Mouse (Mus musculus): ENCODE data around the gene Stard3.

Gene Stard3

GRCm38 (mm10) chr11:98329081-98329959 is 28.8 kb upstream of the Stard3 start, which contains the start of gene Neurod2:
Neurod2 (minus strand) TSS chr11:98329648.
- peak; percentile 98 for DNase-seq

DNA sequence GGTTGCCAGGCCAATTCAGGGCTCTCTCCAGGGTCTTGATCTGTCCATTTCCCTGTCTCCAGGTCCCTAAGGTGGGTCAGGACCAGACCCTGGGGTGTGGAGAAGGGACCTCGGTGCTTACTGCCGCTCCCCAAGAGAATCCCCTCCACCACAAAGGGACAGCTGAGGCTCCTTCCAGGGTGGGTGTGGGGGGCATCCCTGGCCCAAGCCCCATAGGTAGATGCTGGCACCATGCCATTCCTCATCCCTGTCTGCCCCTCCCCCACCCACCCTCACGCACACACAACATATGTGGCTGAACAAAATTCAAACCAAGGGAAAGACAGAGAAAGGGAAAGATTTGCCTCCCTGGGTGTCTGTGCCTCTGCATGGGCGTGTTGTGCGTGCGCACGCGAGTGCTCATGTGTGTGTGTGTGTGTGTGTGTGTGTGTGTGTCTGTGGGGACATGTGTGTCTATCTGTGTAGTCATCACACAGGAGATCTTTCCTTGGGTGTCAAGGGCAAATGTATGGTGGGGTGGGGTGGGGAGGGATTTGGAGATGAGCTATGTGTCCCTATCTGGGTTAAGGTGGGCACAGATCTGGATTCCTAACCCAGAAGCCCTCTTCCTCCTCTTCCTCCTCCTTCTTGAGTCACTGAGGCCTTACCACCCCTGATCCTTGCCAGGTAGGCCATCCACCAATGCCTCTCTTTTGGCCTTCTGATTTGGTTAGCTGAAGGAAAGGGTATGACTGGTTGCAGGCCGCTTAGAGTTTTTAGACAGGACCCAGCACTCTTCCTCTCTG is 28.0 kb upstream of the Stard3 start:
- DNase-seq, result peak; percentile 77 to 83

- peak; percentile 9 to 30 for DNase-seq
Observed at GRCm38 (mm10) chr11:98330745-98331204, 27.4 kb upstream of the Stard3 start.

GRCm38 (mm10) chr11:98331401-98331800 is 26.8 kb upstream of the Stard3 start:
- peak in 1 of 2 experiments; percentile 8 for DNase-seq

DNA sequence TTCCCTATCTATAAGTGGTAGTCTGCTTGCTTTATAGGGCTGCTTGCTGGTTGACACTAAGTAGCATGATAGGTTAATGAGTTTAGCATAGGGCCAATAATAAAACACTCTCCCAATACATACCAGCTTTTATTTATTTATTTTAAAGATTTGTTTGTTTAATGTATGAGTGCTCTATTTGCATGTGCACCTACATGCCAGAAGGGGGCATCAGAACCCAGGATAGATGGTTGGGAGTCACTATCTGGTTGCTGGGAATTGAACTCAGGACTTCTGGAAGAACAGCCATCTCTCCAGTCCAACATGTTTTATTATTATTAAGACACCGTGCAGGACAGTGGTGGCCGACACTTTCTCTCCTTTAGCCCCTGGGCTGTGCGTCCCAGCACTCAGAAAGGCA is 26.0 kb upstream of the Stard3 start:
- peak in 1 of 2 experiments; percentile 5 for DNase-seq

DNA sequence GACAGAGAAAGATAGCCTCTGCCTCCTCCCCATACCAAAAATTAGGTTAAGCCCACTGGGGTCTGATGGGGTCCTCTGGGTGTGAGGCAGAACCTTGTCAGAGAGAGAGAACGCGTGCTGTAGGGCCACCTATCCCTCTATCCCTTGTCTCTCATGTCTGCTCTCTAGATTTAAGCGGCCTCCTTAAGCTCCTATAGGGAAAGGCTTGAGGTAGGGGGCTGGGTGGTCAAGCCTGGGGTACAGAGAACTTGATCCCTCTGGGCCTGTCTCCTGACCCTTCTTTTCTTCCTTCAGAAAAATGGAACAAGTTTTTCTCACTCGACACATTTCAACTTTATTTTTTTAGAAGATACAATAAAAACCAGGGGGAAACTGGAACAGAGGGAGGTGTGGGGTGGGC is 25.3 kb upstream of the Stard3 start:
- DNase-seq, result peak in 1 of 2 experiments; percentile 12

DNA sequence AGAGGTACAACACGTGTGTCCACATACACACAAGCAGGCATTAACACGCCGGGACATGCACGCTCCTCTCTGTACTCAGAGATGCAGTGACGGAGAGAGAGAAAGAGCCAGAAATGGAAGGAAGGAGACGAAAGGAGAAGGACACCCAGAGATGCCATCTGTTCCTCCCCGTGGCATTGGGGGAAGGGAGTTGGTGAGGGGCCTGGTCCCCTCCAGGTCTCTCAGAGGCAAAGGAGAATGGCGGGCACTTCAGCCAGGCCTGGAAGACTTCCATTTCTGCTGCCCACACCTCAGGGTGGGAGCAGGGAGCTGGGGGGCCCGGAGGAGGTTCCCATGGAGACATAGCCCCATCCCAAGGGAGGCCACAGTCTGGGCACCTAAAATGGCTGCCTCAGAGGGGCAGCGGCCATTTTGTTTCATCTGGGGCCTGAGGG is 24.9 kb upstream of the Stard3 start:
- peak; percentile 76 to 79 for DNase-seq

DNA sequence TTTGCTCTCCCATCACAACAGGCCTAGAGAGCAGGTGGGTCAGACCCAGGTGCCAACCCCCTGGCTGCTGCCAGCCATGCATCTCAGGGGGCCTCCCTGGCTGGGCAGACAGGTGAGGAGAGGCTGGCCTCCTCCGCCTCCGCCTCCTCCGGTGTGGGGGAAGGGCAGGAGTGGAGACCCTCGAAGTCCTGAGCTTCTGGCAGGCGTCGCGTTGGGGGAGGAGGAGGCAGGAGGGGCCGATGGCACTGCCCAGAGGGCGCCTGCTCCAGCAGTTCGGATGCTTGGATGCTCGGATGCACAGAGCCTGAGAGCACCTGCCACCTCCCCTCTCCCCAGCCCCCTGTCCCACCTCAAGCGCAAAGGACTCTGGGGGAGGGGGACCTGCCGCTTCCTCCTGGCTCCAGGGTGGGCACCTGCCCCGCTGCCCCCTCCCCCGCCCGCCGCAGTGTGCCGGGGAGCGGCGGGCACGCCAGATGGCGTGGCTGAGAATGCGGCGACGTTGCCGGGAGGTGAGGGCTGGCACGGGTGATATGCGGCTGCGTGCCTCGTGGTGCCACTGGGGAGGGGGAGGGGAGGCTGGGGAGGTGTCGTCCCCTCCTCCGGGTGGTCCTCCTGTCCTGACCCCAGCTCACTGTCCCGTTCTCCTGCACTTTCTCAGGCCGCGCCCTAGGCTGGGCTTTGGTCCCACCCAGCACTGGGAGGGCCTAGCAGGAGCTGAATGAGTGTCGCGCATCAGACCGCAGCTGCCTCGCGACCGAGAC is 24.0 kb upstream of the Stard3 start:
- DNase-seq, result peak; percentile 92 to 94

GRCm38 (mm10) chr11:98335250-98335649 is 22.9 kb upstream of the Stard3 start:
- DNase-seq, result peak; percentile 54

GRCm38 (mm10) chr11:98336245-98337107 is 21.7 kb upstream of the Stard3 start:
- peak; percentile 69 to 76 for DNase-seq

DNA sequence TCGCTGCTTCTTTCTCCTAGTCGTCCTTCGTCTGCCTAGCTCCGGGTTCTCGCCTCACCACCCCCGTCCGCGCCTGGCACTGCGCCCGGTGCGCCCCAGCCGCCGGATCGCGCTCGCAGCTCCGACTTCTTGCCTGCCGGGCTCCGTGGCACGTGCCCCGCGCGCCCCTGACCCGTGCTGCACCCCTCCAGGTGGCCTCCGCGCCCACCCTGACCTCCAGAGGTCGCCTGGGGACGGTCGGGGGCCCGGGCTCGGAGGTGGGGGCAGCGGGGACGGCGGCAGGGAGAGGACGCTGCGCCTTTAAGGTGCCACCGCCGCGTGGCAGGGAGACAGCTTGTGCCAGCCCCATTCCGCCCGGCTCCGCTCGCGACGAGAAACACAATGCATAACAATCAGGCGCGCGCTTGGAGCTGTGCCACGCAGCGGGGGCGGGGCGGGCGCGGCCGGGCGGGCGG is 19.6 kb upstream of the Stard3 start:
- peak; percentile 93 for DNase-seq

DNA sequence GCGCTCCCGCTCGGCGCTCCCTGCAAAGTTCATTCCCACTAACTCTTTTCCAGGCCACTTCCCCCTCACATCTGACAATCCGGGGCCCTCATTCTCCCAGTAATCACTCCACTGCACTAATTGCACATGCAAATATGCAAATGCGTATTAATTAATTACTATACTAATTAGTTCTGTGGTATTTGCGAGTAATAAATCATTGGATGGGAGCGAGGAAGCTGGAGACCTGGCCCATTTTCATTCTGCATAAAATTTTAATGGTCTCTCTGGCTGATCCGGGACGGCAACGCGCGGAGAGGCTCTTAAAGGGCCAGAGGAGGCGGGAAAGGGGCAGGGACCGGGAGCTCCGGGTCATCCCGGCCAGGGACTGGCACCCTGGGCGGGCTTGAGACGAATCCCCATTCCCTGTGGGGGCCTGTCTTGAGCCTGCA is 19.1 kb upstream of the Stard3 start:
- peak; percentile 69 to 75 for DNase-seq

DNA sequence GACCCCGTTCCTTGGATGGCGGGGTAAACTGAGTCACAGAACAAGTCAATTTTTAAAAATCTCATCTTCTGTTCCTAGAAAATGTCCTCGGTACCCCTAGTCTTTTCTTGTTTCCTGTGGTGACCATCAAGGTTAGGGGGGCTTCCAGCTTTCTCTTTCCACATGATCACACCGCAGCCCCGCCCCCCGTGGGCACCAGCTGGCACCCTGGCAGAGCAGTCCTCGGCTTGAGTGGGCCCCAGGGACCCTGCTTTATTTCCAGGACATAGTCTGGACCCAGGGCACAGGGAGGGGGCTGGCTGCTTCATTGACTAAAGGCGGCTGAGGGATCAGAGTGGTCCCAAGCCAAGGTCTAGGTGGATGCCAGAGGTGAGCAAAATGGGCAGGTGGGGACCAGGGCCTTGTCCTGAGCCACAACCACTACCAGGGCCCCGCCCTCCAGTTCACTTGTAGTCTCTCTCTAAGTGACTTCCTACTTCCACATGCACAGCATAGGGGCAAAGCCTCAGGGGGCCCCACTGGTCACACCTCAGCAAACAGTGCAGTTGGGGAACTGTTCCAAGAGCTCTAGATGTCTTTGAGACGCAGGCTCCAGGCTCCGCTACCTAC is 18.4 kb upstream of the Stard3 start:
- peak; percentile 77 to 82 for DNase-seq

GRCm38 (mm10) chr11:98340597-98340996 is 17.6 kb upstream of the Stard3 start:
- DNase-seq, result no peak

- no peak for DNase-seq
Observed at GRCm38 (mm10) chr11:98341174-98341573, 17.0 kb upstream of the Stard3 start.

DNA sequence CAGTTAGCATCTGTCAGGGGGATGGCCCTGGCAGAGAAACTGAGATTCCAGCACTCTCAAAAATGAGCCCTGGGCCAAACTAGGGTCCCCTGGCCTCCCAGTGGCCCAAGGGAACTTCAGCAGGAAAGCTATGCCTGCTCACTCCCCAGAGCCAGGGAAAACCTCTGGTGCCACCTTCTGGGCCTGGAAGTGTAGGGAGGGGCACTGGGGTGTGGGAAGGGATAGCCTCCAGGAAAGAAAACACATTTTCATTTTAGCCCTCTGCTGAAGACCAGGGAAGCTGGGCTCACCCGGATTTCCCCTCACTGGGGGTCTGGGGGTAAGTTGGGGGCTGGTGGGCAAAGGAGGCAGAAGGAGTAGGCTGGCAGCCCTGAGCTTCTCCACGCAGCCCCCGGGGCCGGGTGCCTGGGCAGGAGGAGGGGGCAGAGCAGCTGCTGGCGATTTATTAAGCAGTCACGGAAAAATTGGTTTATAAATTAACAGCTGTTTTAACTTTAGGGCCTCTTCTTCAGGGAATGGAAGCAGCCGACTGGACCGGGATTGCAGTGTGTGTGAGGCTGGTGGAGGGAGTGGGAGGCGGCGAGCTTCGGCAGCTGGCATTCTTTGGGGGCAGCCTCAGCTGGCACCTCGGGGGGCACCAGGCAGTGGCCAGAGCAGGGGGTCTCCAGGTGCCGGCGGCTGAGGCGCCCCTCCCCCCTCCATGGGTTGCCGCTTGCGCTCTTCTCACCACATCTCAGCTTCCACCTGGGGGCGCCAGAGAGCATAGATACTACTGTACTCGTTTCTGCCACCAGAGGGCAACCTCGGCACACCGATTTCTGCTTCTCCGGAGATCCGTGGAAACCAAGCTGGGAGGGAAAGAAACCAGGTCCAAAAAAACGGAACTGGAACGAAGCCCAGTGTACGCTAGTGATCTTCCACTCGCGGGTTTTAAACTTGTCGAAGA is 15.9 kb upstream of the Stard3 start:
- DNase-seq, result peak; percentile 96 to 99

GRCm38 (mm10) chr11:98345253-98345652 is 12.9 kb upstream of the Stard3 start:
- DNase-seq, result peak; percentile 94 to 96

- DNase-seq, result peak in 1 of 2 experiments; percentile 9
Observed at GRCm38 (mm10) chr11:98346168-98346567, 12.0 kb upstream of the Stard3 start.

GRCm38 (mm10) chr11:98347385-98348082 is 10.6 kb upstream of the Stard3 start:
- peak; percentile 62 to 74 for DNase-seq
